Mouse (Mus musculus): ENCODE measurements around the gene Nsl1.

GRCm38 (mm10) chr1:191132934-191133333, 70.1 kb downstream of the Nsl1 start:
- no peak for TF ChIP-seq CTCF (IDR thresholded peaks at IDR 0.05)
- no peak for TF ChIP-seq EP300 (IDR thresholded peaks at IDR 0.05; ENCODE audit: insufficient read depth, low read depth, low read length)
- no peak for TF ChIP-seq POLR2A (IDR thresholded peaks at IDR 0.05; ENCODE audit: insufficient read depth, low read depth, low read length)

Measured in heart, adult 2 months (tissue).